Mouse (Mus musculus) lung, adult 10 weeks (tissue): ENCODE measurements around the gene Racgap1. TPM values are rescaled to one million over a fixed set of nuclear protein-coding genes. Genes with fewer than 3 reads are reported as not detected.

Experiments used
- polyA plus RNA-seq: library from polyadenylated mRNA; stranded (reverse); fragments of 350-450 nt; fragmentation: Illumina TruSeq; extraction: RNeasy Lipid Tissue Mini Kit (QIAGEN cat#74804); gene quantifications from one replicate; pipeline ENCODE4 v1.2.3, GENCODE M21; 2014; ENCODE audit warnings: low read depth, low replicate concordance; ENCODE audit not compliant: insufficient read depth

Gene Racgap1
- polyA plus RNA-seq, result 2.9 TPM

GRCm38 (mm10) chr15:99651163-99651872 is at the start of gene Racgap1:
Racgap1 (minus strand) TSS chr15:99651656.

GRCm38 (mm10) chr15:99670154-99670821 is 18.8 kb upstream of the Racgap1 start, which contains the start of gene Asic1:
Asic1 (plus strand) TSS chr15:99670368.

GRCm38 (mm10) chr15:99600986-99601822 is 50.3 kb downstream of the Racgap1 start, which contains the start of gene Aqp6:
Aqp6 (plus strand) TSS chr15:99601400.

GRCm38 (mm10) chr15:99590429-99591084 is 60.9 kb downstream of the Racgap1 start, which contains the start of gene Aqp5:
Aqp5 (plus strand) TSS chr15:99590782.

GRCm38 (mm10) chr15:99578802-99579485 is 72.5 kb downstream of the Racgap1 start, which contains the start of gene Aqp2:
Aqp2 (plus strand) TSS chr15:99579055.

Other genes with a start within 250 kb of the Racgap1 start
- 2.8 TPM for gene Nckap5l, start 193.9 kb downstream of the Racgap1 start, polyA plus RNA-seq
- 7.1 TPM for gene Bcdin3d, start 176.9 kb downstream of the Racgap1 start, polyA plus RNA-seq
- 9.0 TPM for gene Faim2, start 123.5 kb downstream of the Racgap1 start, polyA plus RNA-seq
- 0.22 TPM for gene Aqp2, start 72.6 kb downstream of the Racgap1 start, polyA plus RNA-seq
- gene Aqp5, start 60.9 kb downstream of the Racgap1 start, polyA plus RNA-seq, result 348 TPM
- not detected for gene Aqp6, start 50.3 kb downstream of the Racgap1 start, polyA plus RNA-seq
- gene Asic1, start 18.7 kb upstream of the Racgap1 start, polyA plus RNA-seq, result not detected
- 10.8 TPM for gene Smarcd1, start 50.5 kb upstream of the Racgap1 start, polyA plus RNA-seq
- not detected for gene Gm17349, start 53.8 kb upstream of the Racgap1 start, polyA plus RNA-seq
- gene Gpd1, start 65.9 kb upstream of the Racgap1 start, polyA plus RNA-seq, result 25.2 TPM
- gene Cox14, start 74.0 kb upstream of the Racgap1 start, polyA plus RNA-seq, result 132 TPM
- gene Cers5, start 121.2 kb upstream of the Racgap1 start, polyA plus RNA-seq, result 42.5 TPM
- gene Lima1, start 223.8 kb upstream of the Racgap1 start, polyA plus RNA-seq, result 24.5 TPM